Mouse (Mus musculus) liver, adult 2 months (tissue): ENCODE data around the gene Rapgefl1.

Experiments used
- CTCF ChIP-seq: fragments of 200-500 bp; IDR thresholded peaks from 2 replicates; pipeline ENCODE4 v1.5.1; 2011; ENCODE audit warnings: low read depth, low read length, control low read depth
- POLR2A ChIP-seq: fragments of 200-500 bp; IDR thresholded peaks from 2 replicates; pipeline ENCODE4 v1.6.1; 2011; ENCODE audit warnings: low read length, control low read depth; ENCODE audit not compliant: insufficient read depth; ENCODE audit errors: extremely low read depth

DNA sequence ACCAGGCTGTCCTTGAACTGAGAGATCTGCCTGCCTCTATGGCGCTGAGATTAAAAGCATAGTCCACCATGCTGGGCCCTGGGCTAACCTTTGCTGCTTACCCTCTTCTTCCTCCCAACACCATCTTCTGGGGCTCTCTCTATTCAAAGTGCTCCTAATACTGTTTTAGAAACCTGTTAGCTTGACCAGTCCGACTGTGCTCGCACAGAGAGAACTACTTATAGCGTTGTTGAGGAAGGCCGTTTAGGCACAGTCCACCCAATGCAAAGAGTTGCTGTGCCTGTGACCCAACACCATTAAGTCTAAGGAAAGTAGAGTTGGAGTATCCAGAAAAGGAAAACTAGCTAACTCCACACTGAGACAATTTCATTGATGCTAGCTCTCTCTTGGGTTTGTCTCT lies 48.4 kb upstream of the Rapgefl1 start:
- TF ChIP-seq CTCF (no peak), POLR2A (no peak)
